Comparison of ENCODE assay signal across 8 mouse cellular contexts in the genomic region with DNA sequence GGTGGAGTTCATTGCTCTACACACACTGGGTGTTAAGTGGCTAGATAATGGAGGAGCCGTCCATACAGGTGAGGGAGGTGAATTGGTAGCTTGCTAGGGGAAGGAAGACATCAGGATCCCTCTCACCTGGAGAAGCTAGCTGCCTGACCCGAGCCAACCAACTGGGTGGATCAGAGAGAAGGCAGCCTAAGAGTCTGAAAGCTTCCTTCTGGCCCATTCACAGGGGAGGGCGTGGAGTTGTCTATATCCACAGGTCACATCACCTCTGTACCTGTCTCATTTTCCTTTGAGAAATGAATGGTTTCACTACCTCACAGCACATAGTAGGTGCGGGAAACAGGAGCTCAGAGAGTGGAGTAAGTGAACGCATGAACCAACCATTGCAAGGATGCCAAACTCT. TPM values are rescaled to one million over a fixed set of nuclear protein-coding genes. Genes with fewer than 3 reads are reported as not detected.
A peak's percentile ranks its signal among the peaks of the same experiment; 100 is the strongest.
DNase-seq lines count a peak whose midpoint lies in the region; ATAC-seq and TF ChIP-seq lines count a peak whose summit lies in the region.

No protein-coding gene starts in this region.

- H3K36me3 ChIP-seq in heart, embryonic 12.5 days: no peaks in the 10 kb centered on the region
- H3K36me3 ChIP-seq in hindbrain, embryonic 12.5 days: no peaks in the 10 kb centered on the region
- no peaks in the 10 kb centered on the region for H3K36me3 ChIP-seq in midbrain, embryonic 10.5 days

- H3K9me3 ChIP-seq in heart, embryonic 12.5 days (replicated peaks): no peaks in the 10 kb centered on the region
- peaks cover under 1% of the 10 kb centered on the region for H3K9me3 ChIP-seq in hindbrain, embryonic 12.5 days (replicated peaks)
- no peaks in the 10 kb centered on the region; the same call in 1 of the 2 replicates for H3K9me3 ChIP-seq in midbrain, embryonic 10.5 days (replicated peaks)

- no peak for DNase-seq in heart, adult 9 months (ENCODE audit: low spot score in 2 of 2)
- DNase-seq in midbrain, embryonic 10.5 days (ENCODE audit: low spot score): no peak
- no peak for DNase-seq in Muller cell, postnatal 12 days (ENCODE audit: inconsistent ontology term)
- DNase-seq in cerebellum, postnatal 4 days (ENCODE audit: low spot score in 2 of 2): no peak

- H3K4me1 ChIP-seq in heart, embryonic 12.5 days (replicated peaks): no peaks in the 10 kb centered on the region
- 0 out of 2 replicates have a peak, but pooled peaks cover 1% of the 10 kb centered on the region for H3K4me1 ChIP-seq in cortical plate, adult 2 months (ENCODE audit: control insufficient read depth, insufficient read depth, low read length)
- peaks cover 8% of the 10 kb centered on the region; the same call in 1 of the 2 replicates for H3K4me1 ChIP-seq in hindbrain, embryonic 12.5 days
- peaks cover 10% of the 10 kb centered on the region for H3K4me1 ChIP-seq in midbrain, embryonic 10.5 days

- peak overlapping the region; percentile 83; the same call in 1 of the 2 replicates for H3K9ac ChIP-seq in heart, embryonic 12.5 days
- peak overlapping the region; percentile 84 for H3K9ac ChIP-seq in hindbrain, embryonic 12.5 days

- 44% methylated on average over 5 of the region's 5 CpGs for WGBS in heart, embryonic 12.5 days
- 55% methylated on average over 5 of the region's 5 CpGs for WGBS in hindbrain, embryonic 12.5 days
- 51% methylated on average over 5 of the region's 5 CpGs for WGBS in midbrain, embryonic 10.5 days

- no peak; the same call in 1 of the 2 replicates for ATAC-seq in heart, embryonic 12.5 days (ENCODE audit: insufficient number of reproducible peaks, low FRiP score)
- peak; percentile 38 for ATAC-seq in hindbrain, embryonic 12.5 days (ENCODE audit: low FRiP score)
- ATAC-seq in monocyte, adult 5-6 weeks (replicated peaks; ENCODE audit: insufficient number of reproducible peaks, low FRiP score, low TSS enrichment, poor library complexity, severe bottlenecking): no peak

- H3K27ac ChIP-seq in heart, embryonic 12.5 days (ENCODE audit: poor library complexity, severe bottlenecking): no peak overlapping the region
- H3K27ac ChIP-seq in cortical plate, adult 2 months (ENCODE audit: insufficient read depth, low read length): no peak overlapping the region
- no peak overlapping the region for H3K27ac ChIP-seq in hindbrain, embryonic 12.5 days
- no peak overlapping the region for H3K27ac ChIP-seq in midbrain, embryonic 10.5 days (replicated peaks)

- no peaks in the 10 kb centered on the region for H3K27me3 ChIP-seq in heart, embryonic 12.5 days (replicated peaks)
- H3K27me3 ChIP-seq in hindbrain, embryonic 12.5 days: no peaks in the 10 kb centered on the region
- peaks cover 34% of the 10 kb centered on the region for H3K27me3 ChIP-seq in midbrain, embryonic 10.5 days (ENCODE audit: low read depth, poor library complexity, severe bottlenecking)

- no peak for TF ChIP-seq POLR2A in cortical plate, adult 2 months (IDR thresholded peaks at IDR 0.05; ENCODE audit: extremely low read depth, insufficient read depth, low read length)

- no peak for TF ChIP-seq CTCF in cortical plate, adult 2 months (IDR thresholded peaks at IDR 0.05; ENCODE audit: extremely low read depth, insufficient read depth, low read length)

- H3K4me2 ChIP-seq in heart, embryonic 12.5 days: peak overlapping the region; percentile 87
- H3K4me2 ChIP-seq in hindbrain, embryonic 12.5 days (replicated peaks): peak overlapping the region; percentile 79

- H3K4me3 ChIP-seq in heart, embryonic 12.5 days: peak overlapping the region; percentile 75
- H3K4me3 ChIP-seq in cortical plate, adult 2 months (ENCODE audit: insufficient read depth, low read length): peak overlapping the region; percentile 46
- H3K4me3 ChIP-seq in hindbrain, embryonic 12.5 days: peak overlapping the region; percentile 71
- peak overlapping the region; percentile 67 for H3K4me3 ChIP-seq in midbrain, embryonic 10.5 days

RNA-seq across cellular contexts. Expression of a gene that starts 0.8 kb away (rescaled TPM):
- 2.6 and 3.1 TPM in 2 replicates for polyA plus RNA-seq in heart, embryonic 12.5 days (2016; fragmentation: Nextera tagmentation; extraction: Ambion mirVana)
- polyA plus RNA-seq in cortical plate, adult 2 months (2012; rRNA removed): 37.0 and 44.4 TPM in 2 replicates
- polyA plus RNA-seq in hindbrain, embryonic 12.5 days (2016; fragmentation: Nextera tagmentation; extraction: Ambion mirVana): 5.1 and 6.1 TPM in 2 replicates
- polyA plus RNA-seq in midbrain, embryonic 10.5 days (2016; fragmentation: Nextera tagmentation; extraction: Ambion mirVana): 1.9 and 2.9 TPM in 2 replicates
- not detected in 3 replicates for total RNA-seq in monocyte, adult 5-6 weeks (2017)
